Mouse (Mus musculus) testis, adult 2 months (tissue): Measurements from ENCODE around the gene Zdhhc9. TPM values are rescaled to one million over a fixed set of nuclear protein-coding genes. Genes with fewer than 3 reads are reported as not detected.

Experiments used
- H3K27ac ChIP-seq: fragments of 200-500 bp; 2 replicates; pipeline ENCODE4 v1.5.1; 2012; ENCODE audit warnings: low read depth, low read length; ENCODE audit not compliant: control insufficient read depth, insufficient read depth
- H3K27me3 ChIP-seq: fragments of 200-500 bp; 2 replicates; pipeline ENCODE4 v1.6.1; 2012; ENCODE audit warnings: mild to moderate bottlenecking, low read length, moderate library complexity; ENCODE audit not compliant: control insufficient read depth, insufficient read depth
- H3K36me3 ChIP-seq: fragments of 200-500 bp; 2 replicates; pipeline ENCODE4 v1.6.1; 2012; ENCODE audit warnings: mild to moderate bottlenecking, low read length; ENCODE audit not compliant: control insufficient read depth, insufficient read depth
- H3K4me1 ChIP-seq: fragments of 200-500 bp; 2 replicates; pipeline ENCODE4 v1.6.1; 2012; ENCODE audit warnings: low read length; ENCODE audit not compliant: control insufficient read depth, insufficient read depth
- H3K4me3 ChIP-seq: fragments of 200-500 bp; 2 replicates; pipeline ENCODE4 v1.5.1; 2012; ENCODE audit warnings: low read depth, mild to moderate bottlenecking, low read length, moderate library complexity, mixed read lengths; ENCODE audit not compliant: control insufficient read depth
- CTCF ChIP-seq: fragments of 200-500 bp; IDR thresholded peaks from 2 replicates; pipeline ENCODE4 v1.5.1; 2012; ENCODE audit warnings: low read depth, mild to moderate bottlenecking, inconsistent platforms, low read length, moderate library complexity; ENCODE audit not compliant: control insufficient read depth, insufficient read depth, insufficient replicate concordance
- POLR2A ChIP-seq: fragments of 200-500 bp; IDR thresholded peaks from 2 replicates; pipeline ENCODE4 v1.6.1; 2012; ENCODE audit warnings: low read depth, mild to moderate bottlenecking, inconsistent platforms, low read length, moderate library complexity; ENCODE audit not compliant: control insufficient read depth
- polyA plus RNA-seq: library from polyadenylated mRNA; depleted of rRNA; stranded (reverse); fragments of >200 nt; gene quantifications from 2 replicates; pipeline ENCODE4 v1.2.3, GENCODE M21; 2012

Zdhhc9 gene
- polyA plus RNA-seq, 1 experiment = 12.9 TPM

DNA sequence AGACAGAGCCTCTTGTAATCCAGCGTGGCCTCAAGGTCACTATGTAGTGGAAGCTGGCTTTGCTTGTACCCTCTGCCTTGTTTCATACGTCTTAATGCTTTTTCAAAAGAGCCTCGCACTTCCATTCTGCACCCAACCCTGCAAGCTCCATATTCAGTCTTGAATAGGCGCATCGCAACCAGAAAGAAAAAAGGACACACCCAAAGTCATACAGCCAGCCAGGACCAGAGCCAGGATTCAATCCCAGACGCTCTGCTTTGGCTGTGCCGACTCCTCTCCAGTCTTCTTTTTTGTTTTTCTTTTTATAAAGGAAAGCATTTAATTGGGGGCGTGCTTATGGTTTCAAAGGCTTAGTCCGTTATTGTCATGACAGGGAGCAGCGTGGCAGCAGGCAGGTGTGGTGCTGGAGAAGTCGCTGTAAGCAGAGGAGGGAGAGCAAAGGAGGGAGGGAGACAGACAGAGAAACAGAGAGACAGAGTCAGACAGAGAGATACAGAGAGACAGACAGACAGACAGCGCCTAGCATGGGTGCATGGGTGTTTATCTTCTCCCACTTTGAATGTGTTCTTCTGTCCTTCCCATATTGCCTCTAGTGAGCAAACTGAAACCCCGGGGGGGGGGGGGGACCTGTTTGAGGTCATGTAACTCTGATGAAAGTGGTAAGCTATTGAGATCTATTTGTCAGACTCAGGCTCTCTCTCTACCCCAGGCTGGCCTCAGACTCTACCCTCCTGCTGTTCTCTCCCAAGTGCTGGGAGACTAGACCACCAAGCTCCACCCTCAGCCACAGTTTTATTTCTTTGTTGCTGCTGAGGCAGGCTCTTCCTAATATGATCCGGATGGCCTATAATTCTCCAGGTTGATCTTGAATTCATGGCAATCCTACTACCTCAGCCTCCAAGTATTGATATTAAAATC lies 69.1 kb downstream of the Zdhhc9 start:
- Histone ChIP-seq H3K27ac (no peak overlapping the region), H3K27me3 (no peaks in the 10 kb centered on the region)

DNA sequence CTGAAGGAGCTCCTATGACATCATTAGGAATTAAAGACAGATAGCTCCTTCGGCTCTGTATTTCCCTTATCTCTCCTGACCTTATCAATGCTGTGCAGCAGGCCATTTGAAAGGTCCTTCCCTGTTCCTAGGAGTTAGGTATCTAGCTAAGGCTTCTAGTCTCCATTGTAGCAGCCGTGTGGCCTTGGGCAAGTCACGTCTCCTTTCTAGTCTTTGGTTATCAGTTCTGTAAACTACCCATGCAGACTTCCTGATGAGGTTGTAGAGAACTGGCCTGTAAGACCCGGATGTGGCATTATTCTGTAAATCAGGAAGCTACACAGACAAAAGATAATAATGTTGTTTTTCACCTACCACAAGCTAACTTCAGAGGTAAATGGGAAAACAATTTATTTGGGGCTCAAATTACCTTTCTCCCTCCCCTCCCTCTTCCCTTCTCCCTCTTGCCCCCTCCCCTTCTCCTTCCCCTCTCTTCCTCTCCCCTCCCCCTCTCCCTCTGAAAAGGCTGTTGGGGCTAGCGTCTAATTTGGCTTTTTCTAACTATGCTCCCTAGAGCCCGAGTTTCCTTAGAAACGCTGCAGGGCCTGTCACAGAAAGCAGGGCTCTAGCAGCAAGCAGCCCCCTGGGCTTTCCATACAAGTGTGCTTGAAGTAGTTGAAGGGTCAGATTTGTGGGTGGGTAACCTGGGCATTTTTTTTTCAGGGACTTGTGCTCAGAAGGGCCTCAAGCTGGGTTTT lies 70.0 kb downstream of the Zdhhc9 start:
- no peaks in the 10 kb centered on the region for H3K36me3 ChIP-seq
- no peak for TF ChIP-seq POLR2A
- H3K27ac ChIP-seq = no peak overlapping the region

More for the DNA sequence above, 69.1 kb downstream of the Zdhhc9 start:
- no peak overlapping the region for H3K4me3 ChIP-seq
- TF ChIP-seq POLR2A (no peak), CTCF (no peak)
- H3K36me3 ChIP-seq = no peaks in the 10 kb centered on the region
- peaks cover 2% of the 10 kb centered on the region for H3K4me1 ChIP-seq

DNA sequence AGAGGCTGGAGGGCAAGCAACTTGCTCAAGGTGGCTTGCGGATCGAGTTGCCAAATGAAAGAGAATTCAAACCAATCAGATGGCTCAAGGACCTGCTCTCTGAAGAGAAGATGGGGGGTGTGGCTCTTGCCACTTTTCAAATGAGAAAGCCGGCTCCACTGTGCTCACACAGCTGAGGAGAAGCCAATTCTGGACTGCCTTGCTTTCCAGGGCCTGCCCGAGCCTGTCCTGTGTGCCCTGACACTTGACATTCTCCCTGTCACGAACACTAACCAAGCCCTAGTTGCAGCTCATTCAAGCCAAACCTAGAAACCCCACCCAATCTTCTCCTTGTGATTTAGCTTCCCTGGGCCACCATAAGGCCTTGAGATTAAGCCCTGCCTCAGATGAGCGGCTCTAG lies 70.7 kb downstream of the Zdhhc9 start:
- no peaks in the 10 kb centered on the region for H3K36me3 ChIP-seq
- H3K27ac ChIP-seq = no peak overlapping the region
- TF ChIP-seq CTCF = no peak
- TF ChIP-seq POLR2A = no peak
- no peak overlapping the region for H3K4me3 ChIP-seq
- no peaks in the 10 kb centered on the region; the same call in 1 of the 2 replicates for H3K4me1 ChIP-seq
- H3K27me3 ChIP-seq = no peaks in the 10 kb centered on the region

More for the DNA sequence above, 70.0 kb downstream of the Zdhhc9 start:
- Histone ChIP-seq H3K4me1 (peaks cover 2% of the 10 kb centered on the region), H3K4me3 (no peak overlapping the region), H3K27me3 (no peaks in the 10 kb centered on the region)

DNA sequence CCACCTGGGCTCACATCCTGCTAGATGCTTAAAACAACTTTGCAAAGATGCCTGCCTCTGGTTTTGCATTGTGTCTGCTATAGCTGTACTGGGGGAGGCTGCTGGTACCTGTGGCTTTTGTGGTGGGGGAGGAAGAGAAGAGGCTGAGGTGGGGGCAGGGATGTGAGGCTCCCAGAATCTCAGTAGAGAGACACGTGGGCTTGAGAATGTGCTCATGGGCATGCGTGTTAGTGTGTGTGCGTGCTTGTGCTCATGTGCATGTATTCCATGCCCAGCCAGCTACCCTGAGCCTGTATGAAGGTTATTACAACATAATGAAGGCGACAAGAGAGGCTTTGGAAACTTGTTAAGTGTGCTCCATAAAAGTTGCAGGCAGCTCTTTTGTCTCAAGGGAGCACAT lies 71.7 kb downstream of the Zdhhc9 start:
- Histone ChIP-seq H3K27ac (no peak overlapping the region), H3K36me3 (no peaks in the 10 kb centered on the region), H3K4me3 (no peak overlapping the region), H3K4me1 (no peaks in the 10 kb centered on the region; the same call in 1 of the 2 replicates), H3K27me3 (no peaks in the 10 kb centered on the region)
- TF ChIP-seq CTCF = no peak
- no peak for TF ChIP-seq POLR2A

DNA sequence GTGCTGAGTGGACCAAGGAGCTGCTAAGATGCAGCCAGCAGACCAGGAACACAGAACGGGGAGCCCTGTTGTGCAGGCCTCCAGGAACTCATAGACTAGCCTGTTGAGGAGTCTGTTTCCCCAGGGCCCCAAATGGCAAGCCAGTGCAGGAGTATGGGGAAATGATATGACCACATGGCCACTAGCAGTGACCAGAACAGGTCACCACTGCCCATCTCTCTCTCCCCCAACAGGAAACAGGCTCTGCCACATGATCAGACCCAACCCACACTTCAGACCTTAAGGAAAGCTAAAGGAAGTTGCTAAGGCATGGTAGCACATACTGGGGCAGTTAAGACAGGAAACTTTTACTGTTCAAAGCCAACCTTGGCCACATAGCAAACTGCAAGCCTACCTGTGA lies 79.5 kb downstream of the Zdhhc9 start:
- H3K36me3 ChIP-seq = no peaks in the 10 kb centered on the region
- TF ChIP-seq CTCF = no peak
- TF ChIP-seq POLR2A = no peak
- no peak overlapping the region for H3K4me3 ChIP-seq
- no peaks in the 10 kb centered on the region for H3K4me1 ChIP-seq
- H3K27me3 ChIP-seq = no peaks in the 10 kb centered on the region
- no peak overlapping the region for H3K27ac ChIP-seq

DNA sequence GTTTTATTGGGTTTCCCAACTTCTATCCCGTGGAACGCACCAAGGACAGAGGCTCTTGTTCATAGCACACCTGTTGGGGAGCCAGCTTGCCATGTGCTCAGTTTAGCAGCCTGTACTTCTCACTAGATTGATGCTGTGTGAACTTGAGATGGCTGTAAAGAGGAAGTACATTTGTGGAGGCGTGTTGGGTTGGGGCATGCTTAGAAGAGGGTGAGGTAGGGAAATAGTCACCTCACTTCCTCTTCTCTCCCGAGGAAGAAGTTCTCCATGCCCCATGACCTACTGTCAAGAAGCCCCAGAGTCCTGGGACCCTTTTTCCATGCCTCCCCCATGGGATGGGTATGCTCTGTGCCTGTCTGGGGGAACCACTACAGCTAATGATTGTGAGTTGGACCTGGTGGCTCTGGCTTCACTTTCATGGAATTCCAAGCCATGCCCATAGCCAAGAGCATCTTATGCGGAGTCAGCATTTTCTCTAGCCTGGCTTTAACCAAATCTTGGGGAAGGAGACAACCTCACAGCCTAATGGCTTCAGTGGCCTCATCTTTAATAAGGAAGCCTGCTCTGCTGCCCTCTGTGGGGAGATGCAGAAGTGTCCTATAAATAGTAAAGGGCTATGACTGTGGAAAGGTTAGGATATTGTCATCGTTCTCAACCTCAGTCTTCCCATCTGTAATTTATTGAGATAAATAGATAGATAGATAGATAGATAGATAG lies 81.0 kb downstream of the Zdhhc9 start:
- Histone ChIP-seq H3K36me3 (no peaks in the 10 kb centered on the region), H3K27ac (no peak overlapping the region), H3K4me3 (no peak overlapping the region), H3K27me3 (no peaks in the 10 kb centered on the region), H3K4me1 (no peaks in the 10 kb centered on the region)
- TF ChIP-seq POLR2A (no peak), CTCF (no peak)
